Mouse (Mus musculus): Measurements from ENCODE around the gene Dnmt3l. TPM values are rescaled to one million over a fixed set of nuclear protein-coding genes. Genes with fewer than 3 reads are reported as not detected.
"Not testable (repeated sequence)": the region's sequence is repeated elsewhere in the genome, so short reads cannot be mapped to it uniquely, and the experiment has no call there.

Dnmt3l gene
- polyA plus RNA-seq, 1 experiment = not detected

- peaks cover 20% of the 10 kb centered on the region for H3K9me3 ChIP-seq
- H3K4me3 ChIP-seq (replicated peaks) = no peak overlapping the region
- TF ChIP-seq FLI1 (IDR thresholded peaks at IDR 0.05; ENCODE audit: low read length) (no peak), GATA1 (IDR thresholded peaks at IDR 0.05; ENCODE audit: borderline replicate concordance, low read length) (no peak)
- peaks cover 74% of the 10 kb centered on the region for H3K27me3 ChIP-seq (replicated peaks)
- no peaks in the 10 kb centered on the region for H3K36me3 ChIP-seq (replicated peaks; ENCODE audit: low read length)
- peaks cover 21% of the 10 kb centered on the region for H3K4me1 ChIP-seq
Measured at GRCm38 (mm10) chr10:78092725-78093029, 50.9 kb downstream of the Dnmt3l start.

- H3K4me1 ChIP-seq = peaks cover 20% of the 10 kb centered on the region
- H3K9me3 ChIP-seq = peaks cover 45% of the 10 kb centered on the region
- H3K36me3 ChIP-seq (replicated peaks; ENCODE audit: low read length) = no peaks in the 10 kb centered on the region
- TF ChIP-seq GATA1 (IDR thresholded peaks at IDR 0.05; ENCODE audit: borderline replicate concordance, low read length) (no peak), FLI1 (IDR thresholded peaks at IDR 0.05; ENCODE audit: low read length) (no peak)
- H3K27me3 ChIP-seq (replicated peaks) = peaks cover 78% of the 10 kb centered on the region
- no peak overlapping the region for H3K4me3 ChIP-seq (replicated peaks)
Measured at GRCm38 (mm10) chr10:78095221-78095620, 53.5 kb downstream of the Dnmt3l start.

GRCm38 (mm10) chr10:78095954-78096931 is 54.5 kb downstream of the Dnmt3l start:
- Histone ChIP-seq H3K9me3 (peaks cover 54% of the 10 kb centered on the region), H3K36me3 (replicated peaks; ENCODE audit: low read length) (no peaks in the 10 kb centered on the region), H3K4me1 (peaks cover 17% of the 10 kb centered on the region), H3K27me3 (replicated peaks) (peaks cover 78% of the 10 kb centered on the region), H3K4me3 (replicated peaks) (no peak overlapping the region)
- TF ChIP-seq FLI1 (IDR thresholded peaks at IDR 0.05; ENCODE audit: low read length) (no peak), GATA1 (IDR thresholded peaks at IDR 0.05; ENCODE audit: borderline replicate concordance, low read length) (no peak)

GRCm38 (mm10) chr10:78099860-78100259 is 58.1 kb downstream of the Dnmt3l start:
- not testable (repeated sequence) for H3K36me3 ChIP-seq (replicated peaks; ENCODE audit: low read length); H3K4me3 ChIP-seq (replicated peaks)
- H3K9me3 ChIP-seq = peaks cover 54% of the 10 kb centered on the region
- H3K4me1 ChIP-seq = peaks cover 18% of the 10 kb centered on the region
- H3K27me3 ChIP-seq (replicated peaks) = peaks cover 87% of the 10 kb centered on the region

GRCm38 (mm10) chr10:78100989-78101780 is 59.4 kb downstream of the Dnmt3l start:
- Histone ChIP-seq H3K4me1 (peaks cover 12% of the 10 kb centered on the region), H3K4me3 (replicated peaks) (no peak overlapping the region), H3K36me3 (replicated peaks; ENCODE audit: low read length) (no peaks in the 10 kb centered on the region), H3K27me3 (replicated peaks) (peaks cover 92% of the 10 kb centered on the region), H3K9me3 (peaks cover 51% of the 10 kb centered on the region)
- TF ChIP-seq GATA1 (IDR thresholded peaks at IDR 0.05; ENCODE audit: borderline replicate concordance, low read length) (no peak), FLI1 (IDR thresholded peaks at IDR 0.05; ENCODE audit: low read length) (no peak)

GRCm38 (mm10) chr10:78104555-78105490 is 63.1 kb downstream of the Dnmt3l start:
- Histone ChIP-seq H3K4me3 (replicated peaks) (no peak overlapping the region), H3K27me3 (replicated peaks) (peaks cover 84% of the 10 kb centered on the region), H3K4me1 (peaks cover 6% of the 10 kb centered on the region), H3K9me3 (peaks cover 32% of the 10 kb centered on the region), H3K36me3 (replicated peaks; ENCODE audit: low read length) (no peaks in the 10 kb centered on the region)
- no peak for TF ChIP-seq GATA1 (IDR thresholded peaks at IDR 0.05; ENCODE audit: borderline replicate concordance, low read length)
- no peak for TF ChIP-seq FLI1 (IDR thresholded peaks at IDR 0.05; ENCODE audit: low read length)

- TF ChIP-seq FLI1 (IDR thresholded peaks at IDR 0.05; ENCODE audit: low read length) = no peak
- no peak for TF ChIP-seq GATA1 (IDR thresholded peaks at IDR 0.05; ENCODE audit: borderline replicate concordance, low read length)
- peaks cover 6% of the 10 kb centered on the region for H3K4me1 ChIP-seq
- H3K36me3 ChIP-seq (replicated peaks; ENCODE audit: low read length) = no peaks in the 10 kb centered on the region
- peaks cover 80% of the 10 kb centered on the region for H3K27me3 ChIP-seq (replicated peaks)
- peak overlapping the region; percentile 62 for H3K4me3 ChIP-seq (replicated peaks)
- peaks cover 27% of the 10 kb centered on the region for H3K9me3 ChIP-seq
Measured at GRCm38 (mm10) chr10:78105548-78105947, 63.8 kb downstream of the Dnmt3l start.

Other genes starting within 250 kb of the Dnmt3l start
- gene Gm9639, start 246.9 kb upstream of the Dnmt3l start, polyA plus RNA-seq (2012; ENCODE audit: insufficient read depth, low replicate concordance) = not detected in 2 replicates
- not detected in 2 replicates for gene Gm19668, start 242.8 kb upstream of the Dnmt3l start, polyA plus RNA-seq (2012; ENCODE audit: insufficient read depth, low replicate concordance)
- gene Gm9507, start 230.1 kb upstream of the Dnmt3l start, polyA plus RNA-seq (2012; ENCODE audit: insufficient read depth, low replicate concordance) = not detected in 2 replicates
- gene Gm2696, start 227.3 kb upstream of the Dnmt3l start, polyA plus RNA-seq (2012; ENCODE audit: insufficient read depth, low replicate concordance) = not detected in 2 replicates
- gene Krtap10-4, start 214.9 kb upstream of the Dnmt3l start, polyA plus RNA-seq (2012; ENCODE audit: insufficient read depth, low replicate concordance) = not detected in 2 replicates
- gene Krtap10-10, start 206.0 kb upstream of the Dnmt3l start, polyA plus RNA-seq (2012; ENCODE audit: insufficient read depth, low replicate concordance) = not detected in 2 replicates
- gene Gm36176, start 195.1 kb upstream of the Dnmt3l start, polyA plus RNA-seq (2012; ENCODE audit: insufficient read depth, low replicate concordance) = not detected in 2 replicates
- gene Gm10318, start 189.1 kb upstream of the Dnmt3l start, polyA plus RNA-seq (2012; ENCODE audit: insufficient read depth, low replicate concordance) = not detected in 2 replicates
- not detected in 2 replicates for gene Gm3285, start 180.0 kb upstream of the Dnmt3l start, polyA plus RNA-seq (2012; ENCODE audit: insufficient read depth, low replicate concordance)
- 0.03 TPM in 1 of 2 replicates, not detected in the other for gene Lrrc3, start 139.4 kb upstream of the Dnmt3l start, polyA plus RNA-seq (2012; ENCODE audit: insufficient read depth, low replicate concordance)
- gene Trpm2, start 71.4 kb upstream of the Dnmt3l start, polyA plus RNA-seq (2012; ENCODE audit: insufficient read depth, low replicate concordance) = 2.7 TPM in 1 of 2 replicates, not detected in the other
- gene 1810043G02Rik, start 63.4 kb upstream of the Dnmt3l start, polyA plus RNA-seq (2012; ENCODE audit: insufficient read depth, low replicate concordance) = 10.0 and 22.2 TPM in 2 replicates
- gene Pfkl, start 31.9 kb upstream of the Dnmt3l start, polyA plus RNA-seq (2012; ENCODE audit: insufficient read depth, low replicate concordance) = 333 and 674 TPM in 2 replicates
- not detected in 2 replicates for gene Aire, start 1.7 kb downstream of the Dnmt3l start, polyA plus RNA-seq (2012; ENCODE audit: insufficient read depth, low replicate concordance)
- gene Icosl, start 27.4 kb downstream of the Dnmt3l start, polyA plus RNA-seq (2012; ENCODE audit: insufficient read depth, low replicate concordance) = 0.74 and 1.4 TPM in 2 replicates
- gene D10Jhu81e, start 127.8 kb downstream of the Dnmt3l start, polyA plus RNA-seq (2012; ENCODE audit: insufficient read depth, low replicate concordance) = 44.9 and 59.7 TPM in 2 replicates
- gene Pwp2, start 143.2 kb downstream of the Dnmt3l start, polyA plus RNA-seq (2012; ENCODE audit: insufficient read depth, low replicate concordance) = 1.3 and 2.9 TPM in 2 replicates
- 11.0 and 13.6 TPM in 2 replicates for gene Trappc10, start 202.7 kb downstream of the Dnmt3l start, polyA plus RNA-seq (2012; ENCODE audit: insufficient read depth, low replicate concordance)

All from megakaryocyte, embryonic 14.5 days (primary cell).